Mouse (Mus musculus): Measurements from ENCODE around the gene Smox. TPM values are rescaled to one million over a fixed set of nuclear protein-coding genes. Genes with fewer than 3 reads are reported as not detected.

The Smox gene
- polyA plus RNA-seq, 1 experiment from 2014 or later: 52.3 TPM

- Histone ChIP-seq H3K9ac (no peak overlapping the region), H3K27me3 (peaks cover 43% of the 10 kb centered on the region), H3K4me2 (peak overlapping the region; percentile 82), H3K36me3 (no peaks in the 10 kb centered on the region), H3K4me1 (replicated peaks) (peaks cover 14% of the 10 kb centered on the region), H3K27ac (replicated peaks) (no peak overlapping the region), H3K4me3 (0 out of 2 replicates have a peak overlapping the region, but pooled peaks have one; percentile 1), H3K9me3 (no peaks in the 10 kb centered on the region)
- WGBS: 17% methylated on average over 19 of the region's 19 CpGs
- peak; percentile 51; the same call in 1 of the 2 replicates for ATAC-seq (ENCODE audit: low FRiP score, low read depth)
Observed at GRCm38 (mm10) chr2:131546745-131547408, 55.6 kb downstream of the Smox start.

DNA sequence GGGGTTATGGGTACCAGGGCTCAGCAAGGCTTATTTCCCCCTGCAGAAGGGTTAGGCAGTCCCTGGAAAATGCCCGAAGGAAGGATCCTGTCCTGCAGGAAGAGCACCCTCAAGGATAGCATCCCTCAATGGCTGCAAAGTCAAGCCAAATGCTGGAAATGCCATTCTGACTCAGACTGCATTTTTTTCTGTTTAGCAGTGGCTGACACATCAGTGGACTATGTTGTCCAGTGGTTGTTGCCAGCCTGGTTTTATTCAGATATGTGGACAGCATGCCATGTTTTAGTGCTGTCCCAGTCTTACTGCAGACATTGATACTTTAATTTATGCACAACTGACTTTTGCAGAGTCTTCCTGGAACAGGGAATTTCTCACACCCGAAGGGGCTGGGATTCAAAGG, 57.0 kb downstream of the Smox start:
- Histone ChIP-seq H3K4me3 (no peak overlapping the region), H3K4me2 (no peak overlapping the region), H3K27me3 (peaks cover 49% of the 10 kb centered on the region), H3K4me1 (replicated peaks) (peaks cover 21% of the 10 kb centered on the region), H3K9ac (no peak overlapping the region), H3K9me3 (no peaks in the 10 kb centered on the region), H3K27ac (replicated peaks) (no peak overlapping the region), H3K36me3 (no peaks in the 10 kb centered on the region)
- 89% methylated on average over 2 of the region's 2 CpGs for WGBS
- ATAC-seq (ENCODE audit: low FRiP score, low read depth): no peak

- H3K9me3 ChIP-seq: no peaks in the 10 kb centered on the region
- H3K9ac ChIP-seq: no peak overlapping the region
- H3K4me1 ChIP-seq (replicated peaks): peaks cover 21% of the 10 kb centered on the region
- peaks cover 49% of the 10 kb centered on the region for H3K27me3 ChIP-seq
- no peak overlapping the region for H3K4me3 ChIP-seq
- ATAC-seq (ENCODE audit: low FRiP score, low read depth): no peak
- H3K36me3 ChIP-seq: no peaks in the 10 kb centered on the region
- no peak overlapping the region for H3K4me2 ChIP-seq
- H3K27ac ChIP-seq (replicated peaks): no peak overlapping the region
- 89% methylated on average over 5 of the region's 5 CpGs for WGBS
Observed at GRCm38 (mm10) chr2:131549090-131549489, 57.8 kb downstream of the Smox start.

- H3K4me1 ChIP-seq (replicated peaks): peaks cover 19% of the 10 kb centered on the region
- WGBS: 68% methylated on average over 2 of the region's 2 CpGs
- no peaks in the 10 kb centered on the region for H3K36me3 ChIP-seq
- ATAC-seq (ENCODE audit: low FRiP score, low read depth): no peak
- H3K4me2 ChIP-seq: no peak overlapping the region
- no peaks in the 10 kb centered on the region for H3K9me3 ChIP-seq
- no peak overlapping the region for H3K27ac ChIP-seq (replicated peaks)
- no peak overlapping the region for H3K4me3 ChIP-seq
- no peak overlapping the region for H3K9ac ChIP-seq
- peaks cover 46% of the 10 kb centered on the region for H3K27me3 ChIP-seq
Observed at GRCm38 (mm10) chr2:131550474-131550873, 59.2 kb downstream of the Smox start.

- no peak overlapping the region for H3K27ac ChIP-seq (replicated peaks)
- H3K4me1 ChIP-seq (replicated peaks): peaks cover 15% of the 10 kb centered on the region
- H3K4me3 ChIP-seq: no peak overlapping the region
- H3K4me2 ChIP-seq: no peak overlapping the region
- H3K9me3 ChIP-seq: no peaks in the 10 kb centered on the region
- H3K36me3 ChIP-seq: no peaks in the 10 kb centered on the region
- H3K9ac ChIP-seq: no peak overlapping the region
- 73% methylated on average over 2 of the region's 2 CpGs for WGBS
- peaks cover 42% of the 10 kb centered on the region for H3K27me3 ChIP-seq
- ATAC-seq (ENCODE audit: low FRiP score, low read depth): no peak
Observed at GRCm38 (mm10) chr2:131550906-131551305, 59.6 kb downstream of the Smox start.

GRCm38 (mm10) chr2:131551701-131552620, 60.7 kb downstream of the Smox start:
- H3K9ac ChIP-seq: no peak overlapping the region
- no peak for ATAC-seq (ENCODE audit: low FRiP score, low read depth)
- 68% methylated on average over 7 of the region's 7 CpGs for WGBS
- no peaks in the 10 kb centered on the region for H3K9me3 ChIP-seq
- H3K4me2 ChIP-seq: no peak overlapping the region
- H3K36me3 ChIP-seq: no peaks in the 10 kb centered on the region
- no peak overlapping the region for H3K27ac ChIP-seq (replicated peaks)
- H3K4me3 ChIP-seq: no peak overlapping the region
- H3K4me1 ChIP-seq (replicated peaks): peaks cover 6% of the 10 kb centered on the region
- H3K27me3 ChIP-seq: peaks cover 32% of the 10 kb centered on the region

DNA sequence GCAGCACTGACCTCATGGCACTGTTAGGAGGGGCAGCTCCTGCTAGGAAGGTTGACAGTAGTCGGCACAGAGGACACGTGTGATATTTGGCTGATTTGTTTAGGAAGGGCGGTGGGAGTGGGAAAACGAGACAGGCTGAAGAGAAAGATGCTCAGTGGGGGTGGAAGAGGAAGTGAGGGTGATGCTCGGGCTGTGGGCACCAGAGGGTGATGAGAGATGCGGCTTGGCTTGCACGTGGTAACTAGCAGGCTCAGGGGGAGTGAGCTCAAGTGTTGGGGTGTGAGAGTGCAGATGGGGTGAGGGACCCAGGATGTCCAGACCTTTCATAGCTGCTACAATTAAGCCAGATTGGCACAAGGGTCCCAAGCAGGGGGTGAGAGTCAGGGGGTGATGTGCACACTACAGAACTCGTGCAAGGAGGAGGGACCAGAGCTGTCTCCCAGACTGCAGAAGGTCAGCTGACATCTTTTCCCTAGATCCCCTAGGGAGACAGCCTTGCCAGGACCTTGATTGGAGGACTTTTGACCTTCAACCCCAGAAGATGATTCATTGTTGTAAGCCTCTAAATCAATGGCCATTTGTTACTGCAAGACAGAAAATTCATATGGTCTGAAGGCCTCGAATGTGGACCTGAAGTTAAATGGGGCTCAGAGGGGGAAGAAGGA, 61.6 kb downstream of the Smox start:
- 31% methylated on average over 9 of the region's 9 CpGs for WGBS
- Histone ChIP-seq H3K27ac (replicated peaks) (no peak overlapping the region), H3K4me2 (no peak overlapping the region), H3K9ac (no peak overlapping the region), H3K4me3 (no peak overlapping the region), H3K9me3 (no peaks in the 10 kb centered on the region), H3K27me3 (peaks cover 28% of the 10 kb centered on the region), H3K4me1 (replicated peaks) (peaks cover 6% of the 10 kb centered on the region), H3K36me3 (no peaks in the 10 kb centered on the region)
- no peak for ATAC-seq (ENCODE audit: low FRiP score, low read depth)

GRCm38 (mm10) chr2:131557896-131558295, 66.6 kb downstream of the Smox start:
- H3K27ac ChIP-seq (replicated peaks): no peak overlapping the region
- H3K4me3 ChIP-seq: no peak overlapping the region
- H3K9me3 ChIP-seq: no peaks in the 10 kb centered on the region
- no peak overlapping the region for H3K4me2 ChIP-seq
- peaks cover 21% of the 10 kb centered on the region for H3K4me1 ChIP-seq (replicated peaks)
- peaks cover 46% of the 10 kb centered on the region for H3K27me3 ChIP-seq
- H3K9ac ChIP-seq: no peak overlapping the region
- 72% methylated on average over 2 of the region's 2 CpGs for WGBS
- no peak for ATAC-seq (ENCODE audit: low FRiP score, low read depth)
- H3K36me3 ChIP-seq: no peaks in the 10 kb centered on the region

GRCm38 (mm10) chr2:131560205-131560919, 69.1 kb downstream of the Smox start:
- Histone ChIP-seq H3K4me1 (replicated peaks) (peaks cover 22% of the 10 kb centered on the region), H3K9me3 (no peaks in the 10 kb centered on the region), H3K9ac (no peak overlapping the region), H3K27me3 (peaks cover 60% of the 10 kb centered on the region), H3K36me3 (no peaks in the 10 kb centered on the region), H3K4me3 (no peak overlapping the region), H3K27ac (replicated peaks) (no peak overlapping the region), H3K4me2 (no peak overlapping the region; the same call in 1 of the 2 replicates)
- WGBS: 50% methylated on average over 2 of the region's 2 CpGs
- ATAC-seq (ENCODE audit: low FRiP score, low read depth): no peak

GRCm38 (mm10) chr2:131561344-131561870, 70.1 kb downstream of the Smox start:
- 5% methylated on average over 33 of the region's 33 CpGs for WGBS
- no peak for ATAC-seq (ENCODE audit: low FRiP score, low read depth)
- peaks cover 60% of the 10 kb centered on the region for H3K27me3 ChIP-seq

DNA sequence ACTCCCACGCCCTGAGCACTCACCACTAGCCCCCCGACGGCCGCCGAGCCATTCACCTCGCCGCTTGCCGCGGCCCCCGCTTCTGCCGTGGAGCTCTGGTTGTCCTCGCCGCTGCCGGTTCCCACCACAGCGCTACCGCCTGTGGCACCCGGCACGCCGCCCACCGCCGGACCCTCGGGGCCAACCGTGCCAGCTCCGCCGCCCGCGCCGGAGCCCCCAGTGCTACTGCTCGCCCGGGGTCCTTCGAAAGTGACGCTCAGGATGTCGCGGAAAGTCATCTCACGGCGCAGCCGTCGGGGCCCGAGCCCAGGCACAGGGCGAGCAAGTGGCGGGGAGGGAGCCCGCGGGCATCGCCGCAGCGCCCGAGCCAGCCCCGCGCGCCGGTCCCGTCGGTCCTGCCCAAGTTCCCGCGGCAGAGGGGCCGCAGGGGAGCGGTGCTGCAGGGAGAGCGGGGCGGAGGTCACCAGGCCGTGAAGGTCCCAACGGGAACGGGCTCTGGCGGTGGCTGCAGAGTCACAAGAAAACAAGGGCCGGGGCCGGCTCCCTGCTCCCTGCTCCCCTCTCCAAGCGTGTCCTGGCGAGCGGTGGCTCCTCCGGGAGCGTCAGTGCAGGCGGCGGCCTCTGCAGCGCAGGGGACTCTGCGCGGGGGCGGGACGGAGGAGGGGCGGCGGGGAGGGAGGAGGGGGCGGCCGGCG, 70.7 kb downstream of the Smox start, which contains the start of gene Adra1d:
Gene Adra1d, minus strand, starts transcription at position 393 of the 695 bp plus-strand sequence.
- WGBS: under 1% methylated on average over 64 of the region's 82 CpGs
- Histone ChIP-seq H3K9ac (peak within 1 kb of the TSS; percentile 38), H3K27me3 (peaks cover 60% of the 10 kb centered on the region), H3K36me3 (no peaks in the 10 kb centered on the region), H3K4me1 (replicated peaks) (peaks cover 22% of the 10 kb centered on the region), H3K27ac (replicated peaks) (no peak within 1 kb of the TSS), H3K4me2 (peak within 1 kb of the TSS; percentile 85), H3K4me3 (peak within 1 kb of the TSS; percentile 40), H3K9me3 (no peaks in the 10 kb centered on the region)
- peak; percentile 62 for ATAC-seq (ENCODE audit: low FRiP score, low read depth)

More at GRCm38 (mm10) chr2:131561344-131561870, 70.1 kb downstream of the Smox start:
- H3K9ac ChIP-seq: no peak overlapping the region
- peak overlapping the region; percentile 85 for H3K4me2 ChIP-seq
- H3K36me3 ChIP-seq: no peaks in the 10 kb centered on the region
- peaks cover 22% of the 10 kb centered on the region for H3K4me1 ChIP-seq (replicated peaks)
- H3K27ac ChIP-seq (replicated peaks): no peak overlapping the region
- no peaks in the 10 kb centered on the region for H3K9me3 ChIP-seq
- H3K4me3 ChIP-seq: peak overlapping the region; percentile 40

Measured in hindbrain, embryonic 15.5 days (tissue).